In genomic region chr7:19331910-19332309, GRCm38 (mm10) we compare ENCODE assay signal across 1 mouse cellular context.
TF ChIP-seq lines count a peak whose summit lies in the region.

No protein-coding gene starts in this region.

TF ChIP-seq in myocyte, 11 proteins besides CTCF, POLR2A, EP300 and RAD21:
- peak in 1 of 3 experiments; percentile 51 for TF ChIP-seq MYOG (IDR thresholded peaks at IDR 0.05; ENCODE audit: control insufficient read depth in 1 of 3, insufficient read depth in 1 of 3, insufficient read length in 2 of 3, low read depth in 2 of 3)
- TF ChIP-seq MYOD1 (IDR thresholded peaks at IDR 0.05; ENCODE audit: control insufficient read depth in 1 of 3, insufficient read length in 2 of 3, low read depth in 2 of 3) = peak in 1 of 3 experiments; percentile 22
- TF ChIP-seq REST (IDR thresholded peaks at IDR 0.05; ENCODE audit: insufficient read depth, insufficient read length) = no peak
